Mouse (Mus musculus): ENCODE data around the gene Cgnl1.
A peak's percentile ranks its signal among the peaks of the same experiment; 100 is the strongest.

The Cgnl1 gene

GRCm38 (mm10) chr9:71770991-71771767 is at the start of gene Cgnl1:
TSS of gene Cgnl1 (minus strand) at chr9:71771602.
- peak; percentile 81 for DNase-seq

DNA sequence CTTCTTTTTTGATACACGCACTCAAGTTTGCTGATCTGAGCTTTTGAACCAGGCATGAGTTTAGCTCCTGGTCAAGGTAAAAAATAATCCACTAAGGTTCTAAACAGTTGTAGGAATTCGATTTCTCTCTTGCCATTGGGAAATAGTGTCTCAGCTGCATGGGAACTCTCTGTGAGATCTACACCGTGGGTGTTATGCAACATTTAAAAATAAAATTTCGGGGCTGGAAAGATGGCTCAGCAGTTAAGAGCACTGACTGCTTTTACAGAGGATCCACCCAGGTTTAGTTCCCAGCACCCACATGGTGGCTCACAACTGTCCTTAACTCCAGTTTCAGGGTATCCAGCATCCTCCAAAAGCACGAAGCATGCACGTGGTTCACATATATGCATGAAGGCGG is 47.1 kb upstream of the Cgnl1 start:
- no peak for DNase-seq

GRCm38 (mm10) chr9:71816121-71816520 is 44.7 kb upstream of the Cgnl1 start:
- DNase-seq, result no peak

GRCm38 (mm10) chr9:71813565-71813964 is 42.2 kb upstream of the Cgnl1 start:
- no peak for DNase-seq

DNA sequence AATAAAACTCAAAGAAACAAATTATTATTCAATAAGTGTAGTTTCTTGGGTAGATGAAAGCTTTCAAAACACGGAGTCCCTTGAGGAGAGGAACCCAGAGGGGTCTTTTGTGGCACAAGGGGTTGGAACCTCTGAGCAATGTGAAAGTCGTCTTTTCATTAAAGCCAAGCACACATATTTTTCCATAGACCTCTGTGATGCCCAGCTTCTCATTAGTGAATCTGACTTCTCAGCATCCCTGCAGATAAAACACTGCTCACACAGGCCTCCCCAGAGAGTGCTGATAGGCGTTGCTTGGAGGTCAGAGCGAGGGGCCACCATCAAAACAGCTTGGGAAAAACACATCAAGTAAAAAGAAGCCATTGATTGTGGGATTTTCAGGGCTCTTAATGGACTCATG is 41.5 kb upstream of the Cgnl1 start:
- DNase-seq, result no peak

DNA sequence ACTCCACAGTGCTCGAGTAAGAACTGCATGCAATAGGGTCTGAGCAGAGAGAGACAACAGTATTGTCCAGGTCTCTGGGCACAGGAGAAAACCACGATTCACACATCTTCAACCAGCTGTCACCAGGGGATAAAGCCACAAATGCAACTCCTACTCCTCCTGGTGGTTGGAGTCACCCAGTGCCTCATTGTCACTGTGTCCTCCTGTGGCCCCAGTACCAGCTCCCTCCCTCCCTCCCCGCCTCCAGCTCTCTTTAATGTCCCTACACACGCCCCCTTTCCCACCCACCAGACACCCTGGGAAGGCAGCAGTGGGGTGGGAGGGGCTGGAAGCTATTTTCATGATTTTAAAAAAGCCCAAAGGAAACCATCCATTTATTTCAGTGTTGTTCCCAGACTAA is 41.0 kb upstream of the Cgnl1 start:
- DNase-seq, result no peak

- DNase-seq, result no peak
These were observed 40.0 kb upstream of the Cgnl1 start for GRCm38 (mm10) chr9:71811404-71811803.

GRCm38 (mm10) chr9:71810723-71811122 is 39.3 kb upstream of the Cgnl1 start:
- no peak for DNase-seq

- DNase-seq, result no peak
These were observed 37.3 kb upstream of the Cgnl1 start for GRCm38 (mm10) chr9:71808640-71809254.

- DNase-seq, result no peak
These were observed 36.4 kb upstream of the Cgnl1 start for GRCm38 (mm10) chr9:71807801-71808200.

GRCm38 (mm10) chr9:71806422-71806805 is 35.0 kb upstream of the Cgnl1 start:
- DNase-seq, result peak; percentile 90

DNA sequence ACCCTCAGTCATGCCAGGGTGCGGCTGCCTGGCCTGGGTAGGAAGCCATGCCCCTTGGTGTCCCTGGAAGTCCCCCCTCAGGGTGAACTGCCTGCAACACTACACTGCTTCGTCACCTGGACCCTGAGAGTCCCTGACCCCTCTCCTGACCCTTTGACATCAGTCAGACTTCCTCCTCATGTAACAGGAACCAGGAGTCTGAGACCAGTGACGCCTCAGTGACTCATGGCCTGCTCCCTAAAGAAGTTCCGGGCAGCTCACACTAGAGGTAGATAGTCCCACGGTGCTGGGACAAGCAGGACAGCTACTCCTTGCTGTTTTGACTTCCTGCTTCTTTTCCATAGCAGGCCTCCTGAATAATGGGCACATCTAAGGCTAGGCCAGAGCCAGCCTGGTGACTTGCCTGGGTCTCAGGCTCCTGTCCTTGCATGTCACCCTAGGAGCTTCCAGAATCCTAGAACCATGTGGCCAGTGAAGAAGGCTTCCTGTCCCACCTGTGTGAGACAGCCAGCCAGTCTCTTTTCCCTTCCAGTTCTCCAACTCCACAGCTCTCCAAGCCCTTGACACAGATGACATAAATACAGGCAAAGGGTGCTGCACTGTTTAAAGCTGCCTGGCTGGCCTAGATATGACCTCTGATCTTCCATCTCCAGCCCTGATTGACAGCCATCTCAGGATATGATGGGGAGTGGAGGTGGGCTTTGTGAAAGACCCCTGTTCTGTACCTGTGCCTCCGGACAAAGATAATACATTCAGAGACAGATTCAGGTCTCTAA is 34.4 kb upstream of the Cgnl1 start:
- DNase-seq, result no peak

GRCm38 (mm10) chr9:71804116-71804515 is 32.7 kb upstream of the Cgnl1 start:
- DNase-seq, result no peak

DNA sequence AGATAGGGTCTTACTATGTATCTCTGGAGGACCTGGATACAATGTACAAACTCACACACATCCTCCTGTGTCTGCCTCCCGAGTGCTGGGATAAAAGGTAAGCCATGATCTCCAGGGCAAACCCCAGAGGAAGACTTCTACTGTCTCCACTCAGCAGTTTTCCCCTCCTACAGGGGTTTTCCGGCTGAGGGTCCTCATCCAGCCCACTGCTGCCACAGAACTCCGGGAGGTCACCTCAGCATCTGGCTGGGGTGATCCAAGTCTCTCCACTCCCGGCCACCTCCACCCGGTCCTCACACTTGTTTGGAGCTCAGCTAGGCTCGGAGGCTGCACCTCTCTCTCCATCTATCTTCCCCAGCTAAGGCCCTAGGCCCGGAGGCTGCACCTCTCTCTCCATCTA is 31.9 kb upstream of the Cgnl1 start:
- DNase-seq, result no peak

DNA sequence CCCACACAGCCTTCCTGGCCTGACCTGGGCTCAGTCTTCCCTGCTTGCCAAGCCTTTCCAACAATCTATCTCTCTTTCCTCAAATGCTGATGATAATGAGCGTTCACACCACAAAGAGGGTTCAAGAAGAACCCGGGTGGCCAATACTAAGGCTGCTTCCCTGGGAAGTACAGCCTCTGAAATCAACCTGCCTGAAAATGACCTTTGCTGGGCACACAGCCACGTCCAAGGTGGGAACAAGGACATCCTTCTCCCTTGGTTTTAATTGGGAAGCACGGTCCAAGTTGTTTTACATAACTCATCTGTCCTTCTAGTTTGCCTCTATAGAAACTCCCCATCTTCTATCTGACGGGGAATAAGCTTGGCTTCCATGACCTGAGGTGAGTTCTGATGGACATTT is 28.2 kb upstream of the Cgnl1 start:
- DNase-seq, result no peak

GRCm38 (mm10) chr9:71798176-71798575 is 26.8 kb upstream of the Cgnl1 start:
- DNase-seq, result no peak

- no peak for DNase-seq
These were observed 6.0 kb upstream of the Cgnl1 start for GRCm38 (mm10) chr9:71777404-71777803.

DNA sequence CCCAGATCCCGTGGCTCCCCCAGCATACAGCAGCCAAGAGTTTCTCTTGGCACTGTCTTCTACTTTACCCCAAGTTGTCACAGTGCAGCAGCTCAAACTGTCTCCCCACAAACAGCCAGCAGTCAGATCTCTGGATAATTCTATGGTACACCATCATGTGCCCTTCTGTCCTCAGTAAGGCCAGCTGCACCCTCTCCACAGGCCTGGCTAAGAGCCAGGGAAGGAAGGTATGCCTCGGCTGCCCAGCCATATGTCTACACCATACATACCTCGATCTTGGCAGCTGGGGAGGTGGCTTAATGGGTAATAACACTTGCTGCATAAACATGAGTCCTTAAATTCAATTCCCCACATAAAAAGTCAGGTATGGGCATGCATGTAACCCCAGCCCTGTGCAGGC is 4.9 kb upstream of the Cgnl1 start:
- DNase-seq, result no peak

DNA sequence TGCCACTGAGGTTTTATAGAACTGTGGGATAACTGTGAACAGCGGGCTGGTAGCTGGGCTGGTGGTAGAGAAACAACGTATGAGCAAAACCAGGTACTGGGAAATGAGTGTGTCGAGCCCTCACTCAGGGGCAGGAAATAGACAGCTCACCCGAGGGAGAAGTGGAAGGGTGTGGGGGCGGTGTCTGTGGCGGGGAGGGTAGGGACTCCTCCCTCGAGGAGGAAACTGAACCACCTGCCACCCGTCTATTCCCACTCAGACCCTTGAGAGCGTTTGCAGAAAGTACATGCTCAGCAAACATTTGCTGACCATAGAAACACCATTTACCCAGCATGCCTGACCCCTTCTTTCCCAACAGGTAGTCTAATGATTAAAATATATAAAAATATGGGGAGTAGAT is 2.2 kb upstream of the Cgnl1 start:
- no peak for DNase-seq

GRCm38 (mm10) chr9:71772338-71772737 is 936 bp upstream of the Cgnl1 start:
- peak; percentile 75 for DNase-seq

DNA sequence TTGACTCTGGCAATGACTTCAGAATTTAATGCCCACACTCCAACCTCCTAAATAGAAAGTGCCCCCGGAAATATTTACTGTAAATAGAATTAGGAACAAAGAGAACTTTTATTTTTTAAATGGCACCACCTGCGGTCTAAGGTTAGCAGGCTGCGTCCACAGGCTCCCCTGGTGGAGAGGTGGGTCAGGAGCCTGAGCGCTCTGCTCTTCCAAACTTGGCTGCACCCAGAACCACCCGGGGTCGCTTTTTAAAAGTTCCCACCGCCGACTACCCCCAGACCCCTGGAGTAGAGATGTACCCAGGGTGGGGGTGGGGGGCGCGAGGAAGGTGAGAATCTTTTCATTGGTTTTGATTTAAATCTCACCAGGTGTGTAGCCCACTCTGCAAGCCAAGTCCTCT is 918 bp downstream of the Cgnl1 start:
- DNase-seq, result no peak

GRCm38 (mm10) chr9:71769701-71770100 is 1.7 kb downstream of the Cgnl1 start:
- DNase-seq, result no peak

DNA sequence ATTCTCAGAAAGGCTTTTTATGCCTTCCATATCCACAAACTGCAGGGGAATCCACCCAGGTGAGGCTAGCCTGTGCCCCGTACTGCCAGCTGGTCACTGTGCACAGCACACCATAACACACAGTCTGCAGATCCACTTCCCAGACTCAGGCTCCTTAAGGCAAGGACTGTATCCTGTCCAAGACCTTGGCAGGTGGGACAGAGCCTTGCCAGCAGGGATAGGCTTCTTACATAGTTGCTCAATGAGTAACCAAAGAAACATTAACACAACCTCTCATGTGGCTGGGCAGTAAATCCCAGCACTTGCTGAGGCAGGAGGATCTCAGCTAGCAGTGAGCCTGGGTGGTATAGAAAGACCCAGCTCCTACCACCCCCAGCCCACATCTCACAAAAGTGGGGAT is 3.3 kb downstream of the Cgnl1 start:
- DNase-seq, result no peak

GRCm38 (mm10) chr9:71766902-71767301 is 4.5 kb downstream of the Cgnl1 start:
- no peak for DNase-seq
